Mouse (Mus musculus): ENCODE results near the gene Ttc37. TPM values are rescaled to one million over a fixed set of nuclear protein-coding genes. Genes with fewer than 3 reads are reported as not detected.

Ttc37 gene
- polyA plus RNA-seq, 1 experiment from 2014 or later: 20.6 TPM

DNA sequence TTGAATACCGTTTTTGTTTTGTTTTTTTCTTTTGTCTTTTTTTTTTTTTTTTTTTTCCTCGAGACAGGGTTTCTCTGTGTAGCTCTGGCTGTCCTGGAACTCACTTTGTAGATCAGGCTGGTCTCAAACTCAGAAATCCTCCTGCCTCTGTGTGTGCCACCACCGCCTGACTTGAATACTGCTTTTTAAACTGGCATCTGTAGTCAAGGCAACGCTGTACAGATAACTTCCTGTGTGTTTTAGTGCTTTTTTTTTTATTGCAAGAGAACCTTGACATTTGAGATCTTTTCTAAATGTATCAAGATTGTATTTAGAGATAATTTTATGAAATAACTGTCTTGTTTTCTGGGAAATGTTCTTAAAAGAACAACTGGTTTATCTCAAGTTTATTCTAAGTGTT is 33.9 kb downstream of the Ttc37 start:
- no peaks in the 10 kb centered on the region for H3K4me1 ChIP-seq (ENCODE audit: control insufficient read depth, insufficient read depth, low read length)
- DNase-seq (ENCODE audit: low spot score) (no peak), ATAC-seq (ENCODE audit: insufficient number of reproducible peaks, low FRiP score, low TSS enrichment, low read depth) (no peak)
- no peak overlapping the region for H3K27ac ChIP-seq (replicated peaks; ENCODE audit: low read depth, low read length)
- H3K4me3 ChIP-seq (ENCODE audit: low read depth, low read length): no peak overlapping the region
- H3K36me3 ChIP-seq (ENCODE audit: control insufficient read depth, insufficient read depth, low read length): peaks cover 10% of the 10 kb centered on the region; the same call in 1 of the 2 replicates
- 82% methylated on average over 4 of the region's 4 CpGs for WGBS
- H3K9ac ChIP-seq (ENCODE audit: low read length): no peak overlapping the region
- H3K27me3 ChIP-seq (ENCODE audit: control insufficient read depth, insufficient read depth, low read length): no peaks in the 10 kb centered on the region
- no peaks in the 10 kb centered on the region for H3K9me3 ChIP-seq (ENCODE audit: control insufficient read depth, low read length)
- H3K4me2 ChIP-seq (ENCODE audit: low read depth, severe bottlenecking): no peak overlapping the region

DNA sequence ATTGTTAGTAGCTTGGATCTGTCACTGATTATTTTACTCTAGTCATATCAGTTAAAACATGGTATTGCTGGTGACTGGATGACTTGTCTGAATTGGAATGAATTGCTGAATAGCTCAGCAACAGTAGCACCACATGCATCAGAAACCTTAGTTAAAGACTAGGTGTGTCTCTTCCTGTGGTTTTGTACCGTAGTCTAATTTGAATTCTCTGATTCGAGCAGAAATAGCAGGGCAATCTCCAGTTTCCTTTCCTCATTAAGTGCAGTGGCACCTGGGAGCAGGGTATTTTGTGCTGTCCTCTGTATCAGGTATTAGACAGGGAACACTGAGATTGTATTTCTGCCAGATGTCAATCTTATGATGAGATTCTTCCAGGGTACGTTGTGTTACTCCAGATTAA is 40.3 kb downstream of the Ttc37 start:
- Histone ChIP-seq H3K9ac (ENCODE audit: low read length) (no peak overlapping the region), H3K27me3 (ENCODE audit: control insufficient read depth, insufficient read depth, low read length) (no peaks in the 10 kb centered on the region), H3K4me2 (ENCODE audit: low read depth, severe bottlenecking) (no peak overlapping the region), H3K36me3 (ENCODE audit: control insufficient read depth, insufficient read depth, low read length) (peaks cover 6% of the 10 kb centered on the region; the same call in 1 of the 2 replicates), H3K27ac (replicated peaks; ENCODE audit: low read depth, low read length) (no peak overlapping the region), H3K4me3 (ENCODE audit: low read depth, low read length) (no peak overlapping the region), H3K9me3 (ENCODE audit: control insufficient read depth, low read length) (no peaks in the 10 kb centered on the region), H3K4me1 (ENCODE audit: control insufficient read depth, insufficient read depth, low read length) (no peaks in the 10 kb centered on the region)
- 89% methylated on average over 3 of the region's 3 CpGs for WGBS
- DNase-seq (ENCODE audit: low spot score): no peak
- ATAC-seq (ENCODE audit: insufficient number of reproducible peaks, low FRiP score, low TSS enrichment, low read depth): no peak

GRCm38 (mm10) chr13:76141117-76141808 is 42.7 kb downstream of the Ttc37 start:
- H3K4me2 ChIP-seq (ENCODE audit: low read depth, severe bottlenecking): no peak overlapping the region
- no peak overlapping the region for H3K4me3 ChIP-seq (ENCODE audit: low read depth, low read length)
- no peak for ATAC-seq (ENCODE audit: insufficient number of reproducible peaks, low FRiP score, low TSS enrichment, low read depth)
- no peaks in the 10 kb centered on the region for H3K9me3 ChIP-seq (ENCODE audit: control insufficient read depth, low read length)
- 96% methylated on average over 12 of the region's 12 CpGs for WGBS
- H3K27me3 ChIP-seq (ENCODE audit: control insufficient read depth, insufficient read depth, low read length): no peaks in the 10 kb centered on the region
- H3K27ac ChIP-seq (replicated peaks; ENCODE audit: low read depth, low read length): no peak overlapping the region
- H3K9ac ChIP-seq (ENCODE audit: low read length): no peak overlapping the region
- no peaks in the 10 kb centered on the region for H3K4me1 ChIP-seq (ENCODE audit: control insufficient read depth, insufficient read depth, low read length)
- DNase-seq (ENCODE audit: low spot score): no peak
- H3K36me3 ChIP-seq (ENCODE audit: control insufficient read depth, insufficient read depth, low read length): peaks cover 4% of the 10 kb centered on the region; the same call in 1 of the 2 replicates

DNA sequence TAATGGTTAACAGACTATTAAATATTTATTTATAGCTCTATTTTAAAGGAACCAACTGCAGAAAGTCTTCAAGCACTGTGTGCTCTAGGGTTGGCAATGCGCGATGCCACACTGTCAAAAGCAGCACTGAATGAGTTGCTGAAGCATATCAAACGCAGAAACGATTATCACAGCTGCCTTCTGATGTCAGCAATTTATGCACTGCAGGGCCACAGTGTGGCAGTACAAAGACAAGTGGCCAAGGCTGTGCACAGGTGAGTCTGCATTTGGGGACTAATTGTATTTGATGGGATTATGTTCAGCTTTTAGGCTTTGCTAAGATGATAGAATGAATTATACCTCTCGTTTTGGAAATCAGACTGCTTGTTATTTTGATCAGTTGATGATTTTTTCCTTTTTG is 51.9 kb downstream of the Ttc37 start:
- DNase-seq (ENCODE audit: low spot score) (no peak), ATAC-seq (ENCODE audit: insufficient number of reproducible peaks, low FRiP score, low TSS enrichment, low read depth) (no peak)
- H3K4me1 ChIP-seq (ENCODE audit: control insufficient read depth, insufficient read depth, low read length): no peaks in the 10 kb centered on the region
- H3K4me2 ChIP-seq (ENCODE audit: low read depth, severe bottlenecking): no peak overlapping the region
- no peaks in the 10 kb centered on the region for H3K9me3 ChIP-seq (ENCODE audit: control insufficient read depth, low read length)
- H3K9ac ChIP-seq (ENCODE audit: low read length): no peak overlapping the region
- H3K4me3 ChIP-seq (ENCODE audit: low read depth, low read length): no peak overlapping the region
- H3K27ac ChIP-seq (replicated peaks; ENCODE audit: low read depth, low read length): no peak overlapping the region
- H3K36me3 ChIP-seq (ENCODE audit: control insufficient read depth, insufficient read depth, low read length): peaks cover 2% of the 10 kb centered on the region; the same call in 1 of the 2 replicates
- H3K27me3 ChIP-seq (ENCODE audit: control insufficient read depth, insufficient read depth, low read length): no peaks in the 10 kb centered on the region
- WGBS: 88% methylated on average over 5 of the region's 5 CpGs

GRCm38 (mm10) chr13:76157099-76157498 is 58.6 kb downstream of the Ttc37 start:
- H3K4me2 ChIP-seq (ENCODE audit: low read depth, severe bottlenecking): no peak overlapping the region
- no peaks in the 10 kb centered on the region for H3K4me1 ChIP-seq (ENCODE audit: control insufficient read depth, insufficient read depth, low read length)
- no peaks in the 10 kb centered on the region for H3K9me3 ChIP-seq (ENCODE audit: control insufficient read depth, low read length)
- no peaks in the 10 kb centered on the region; the same call in 1 of the 2 replicates for H3K36me3 ChIP-seq (ENCODE audit: control insufficient read depth, insufficient read depth, low read length)
- 97% methylated on average over 3 of the region's 3 CpGs for WGBS
- DNase-seq (ENCODE audit: low spot score) (no peak), ATAC-seq (ENCODE audit: insufficient number of reproducible peaks, low FRiP score, low TSS enrichment, low read depth) (no peak)
- H3K4me3 ChIP-seq (ENCODE audit: low read depth, low read length): no peak overlapping the region
- H3K9ac ChIP-seq (ENCODE audit: low read length): no peak overlapping the region
- H3K27ac ChIP-seq (replicated peaks; ENCODE audit: low read depth, low read length): no peak overlapping the region
- H3K27me3 ChIP-seq (ENCODE audit: control insufficient read depth, insufficient read depth, low read length): no peaks in the 10 kb centered on the region

- Histone ChIP-seq H3K27ac (replicated peaks; ENCODE audit: low read depth, low read length) (no peak overlapping the region), H3K4me2 (ENCODE audit: low read depth, severe bottlenecking) (no peak overlapping the region), H3K36me3 (ENCODE audit: control insufficient read depth, insufficient read depth, low read length) (no peaks in the 10 kb centered on the region; the same call in 1 of the 2 replicates), H3K4me1 (ENCODE audit: control insufficient read depth, insufficient read depth, low read length) (no peaks in the 10 kb centered on the region), H3K27me3 (ENCODE audit: control insufficient read depth, insufficient read depth, low read length) (no peaks in the 10 kb centered on the region), H3K9me3 (ENCODE audit: control insufficient read depth, low read length) (no peaks in the 10 kb centered on the region), H3K4me3 (ENCODE audit: low read depth, low read length) (no peak overlapping the region), H3K9ac (ENCODE audit: low read length) (no peak overlapping the region)
- 91% methylated on average over 1 of the region's 1 CpGs for WGBS
- ATAC-seq (ENCODE audit: insufficient number of reproducible peaks, low FRiP score, low TSS enrichment, low read depth) (no peak), DNase-seq (ENCODE audit: low spot score) (no peak)
Observed at GRCm38 (mm10) chr13:76157508-76157907, 59.0 kb downstream of the Ttc37 start.

GRCm38 (mm10) chr13:76160587-76160986 is 62.1 kb downstream of the Ttc37 start:
- Histone ChIP-seq H3K4me1 (ENCODE audit: control insufficient read depth, insufficient read depth, low read length) (no peaks in the 10 kb centered on the region), H3K4me3 (ENCODE audit: low read depth, low read length) (no peak overlapping the region), H3K4me2 (ENCODE audit: low read depth, severe bottlenecking) (no peak overlapping the region), H3K9me3 (ENCODE audit: control insufficient read depth, low read length) (no peaks in the 10 kb centered on the region), H3K9ac (ENCODE audit: low read length) (no peak overlapping the region), H3K36me3 (ENCODE audit: control insufficient read depth, insufficient read depth, low read length) (no peaks in the 10 kb centered on the region; the same call in 1 of the 2 replicates), H3K27me3 (ENCODE audit: control insufficient read depth, insufficient read depth, low read length) (no peaks in the 10 kb centered on the region), H3K27ac (replicated peaks; ENCODE audit: low read depth, low read length) (no peak overlapping the region)
- no peak for DNase-seq (ENCODE audit: low spot score)
- ATAC-seq (ENCODE audit: insufficient number of reproducible peaks, low FRiP score, low TSS enrichment, low read depth): no peak
- WGBS: 93% methylated on average over 2 of the region's 2 CpGs

DNA sequence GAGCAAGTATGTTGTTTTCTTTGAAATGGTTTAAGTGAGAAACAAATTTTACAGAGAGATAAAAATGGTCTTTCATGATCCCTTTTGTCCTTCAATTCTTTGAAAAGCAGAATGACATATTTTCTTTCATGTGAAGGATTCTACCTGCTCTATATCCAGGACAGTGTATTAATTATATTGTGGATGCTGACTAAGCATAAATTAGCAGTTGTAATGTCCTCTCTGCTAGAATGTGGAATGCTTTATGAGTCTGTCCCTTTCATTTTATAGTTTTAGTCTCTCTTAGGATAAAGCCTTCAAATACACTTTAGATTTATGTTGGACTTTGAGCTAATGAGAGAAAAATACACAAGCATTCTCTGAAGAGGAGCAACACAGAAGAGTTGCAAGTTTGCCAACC is 75.8 kb downstream of the Ttc37 start:
- no peaks in the 10 kb centered on the region for H3K4me1 ChIP-seq (ENCODE audit: control insufficient read depth, insufficient read depth, low read length)
- no peak overlapping the region for H3K4me2 ChIP-seq (ENCODE audit: low read depth, severe bottlenecking)
- ATAC-seq (ENCODE audit: insufficient number of reproducible peaks, low FRiP score, low TSS enrichment, low read depth) (no peak), DNase-seq (ENCODE audit: low spot score) (no peak)
- H3K27ac ChIP-seq (replicated peaks; ENCODE audit: low read depth, low read length): no peak overlapping the region
- peaks cover 6% of the 10 kb centered on the region; the same call in 1 of the 2 replicates for H3K36me3 ChIP-seq (ENCODE audit: control insufficient read depth, insufficient read depth, low read length)
- H3K4me3 ChIP-seq (ENCODE audit: low read depth, low read length): no peak overlapping the region
- H3K9ac ChIP-seq (ENCODE audit: low read length): no peak overlapping the region
- H3K9me3 ChIP-seq (ENCODE audit: control insufficient read depth, low read length): no peaks in the 10 kb centered on the region
- no peaks in the 10 kb centered on the region for H3K27me3 ChIP-seq (ENCODE audit: control insufficient read depth, insufficient read depth, low read length)

GRCm38 (mm10) chr13:76178700-76179099 is 80.2 kb downstream of the Ttc37 start:
- DNase-seq (ENCODE audit: low spot score) (no peak), ATAC-seq (ENCODE audit: insufficient number of reproducible peaks, low FRiP score, low TSS enrichment, low read depth) (no peak)
- no peak overlapping the region for H3K9ac ChIP-seq (ENCODE audit: low read length)
- no peak overlapping the region for H3K4me3 ChIP-seq (ENCODE audit: low read depth, low read length)
- peaks cover 6% of the 10 kb centered on the region; the same call in 1 of the 2 replicates for H3K36me3 ChIP-seq (ENCODE audit: control insufficient read depth, insufficient read depth, low read length)
- no peak overlapping the region for H3K27ac ChIP-seq (replicated peaks; ENCODE audit: low read depth, low read length)
- no peaks in the 10 kb centered on the region for H3K4me1 ChIP-seq (ENCODE audit: control insufficient read depth, insufficient read depth, low read length)
- WGBS: 96% methylated on average over 5 of the region's 5 CpGs
- no peak overlapping the region for H3K4me2 ChIP-seq (ENCODE audit: low read depth, severe bottlenecking)
- no peaks in the 10 kb centered on the region for H3K27me3 ChIP-seq (ENCODE audit: control insufficient read depth, insufficient read depth, low read length)
- H3K9me3 ChIP-seq (ENCODE audit: control insufficient read depth, low read length): no peaks in the 10 kb centered on the region
